Mouse (Mus musculus): ENCODE data around the gene Snrnp35. TPM values are rescaled to one million over a fixed set of nuclear protein-coding genes. Genes with fewer than 3 reads are reported as not detected.

Snrnp35 gene
- polyA plus RNA-seq, 3 experiments from 2014 or later, result 6.5 to 12.1 (median 9.7) TPM

Other genes starting within 250 kb of the Snrnp35 start
- gene Pitpnm2, start 233.4 kb upstream of the Snrnp35 start, polyA plus RNA-seq (2017; shearing (Covaris generic)), result 10 to 100 TPM in 2 of 3 experiments, 1 to 10 TPM in 1; 5.5 to 15.7 (median 11.1) TPM
- gene Mphosph9, start 155.2 kb upstream of the Snrnp35 start, polyA plus RNA-seq (2017; shearing (Covaris generic)), result 10 to 100 TPM; 12.4 to 17.5 (median 15.1) TPM
- gene 2810006K23Rik, start 155.0 kb upstream of the Snrnp35 start, polyA plus RNA-seq (2017; shearing (Covaris generic)), result 10 to 100 TPM; 10.5 to 18.3 (median 11.1) TPM
- gene Cdk2ap1, start 120.1 kb upstream of the Snrnp35 start, polyA plus RNA-seq (2017; shearing (Covaris generic)), result 10 to 100 TPM; 17.2 to 23.8 (median 19.9) TPM
- gene Sbno1, start 57.1 kb upstream of the Snrnp35 start, polyA plus RNA-seq (2017; shearing (Covaris generic)), result 100 to 1,000 TPM; 127 to 199 (median 163) TPM
- gene Kmt5a, start 43.2 kb upstream of the Snrnp35 start, polyA plus RNA-seq (2017; shearing (Covaris generic)), result 10 to 100 TPM; 19.3 to 33.6 (median 23.2) TPM
- 10 to 100 TPM; 56.2 to 88.3 (median 67.1) TPM for gene Rilpl2, start 4.8 kb upstream of the Snrnp35 start, polyA plus RNA-seq (2017; shearing (Covaris generic))
- gene Rilpl1, start 48.3 kb downstream of the Snrnp35 start, polyA plus RNA-seq (2017; shearing (Covaris generic)), result 1 to 10 TPM in 1 of 3 experiments, under 1 TPM in 2; 0.39 to 1.3 (median 0.91) TPM
- gene Tmed2, start 57.6 kb downstream of the Snrnp35 start, polyA plus RNA-seq (2017; shearing (Covaris generic)), result 100 to 1,000 TPM in 1 of 3 experiments, 10 to 100 TPM in 2; 41.3 to 124 (median 59.1) TPM
- 10 to 100 TPM; 14.7 to 22.6 (median 20.1) TPM for gene Ddx55, start 69.7 kb downstream of the Snrnp35 start, polyA plus RNA-seq (2017; shearing (Covaris generic))
- 10 to 100 TPM; 43.2 to 54.2 (median 51.1) TPM for gene Eif2b1, start 96.0 kb downstream of the Snrnp35 start, polyA plus RNA-seq (2017; shearing (Covaris generic))
- gene Gtf2h3, start 96.0 kb downstream of the Snrnp35 start, polyA plus RNA-seq (2017; shearing (Covaris generic)), result 10 to 100 TPM; 59.6 to 62.1 (median 60.8) TPM
- gene Atp6v0a2, start 145.4 kb downstream of the Snrnp35 start, polyA plus RNA-seq (2017; shearing (Covaris generic)), result 10 to 100 TPM; 27.5 to 34.3 (median 30.3) TPM
- gene Dnah10, start 242.0 kb downstream of the Snrnp35 start, polyA plus RNA-seq (2017; shearing (Covaris generic)), result under 1 TPM in 1 of 3 experiments, not detected in 2; 0.05 TPM

All from inflammation-experienced regulatory T-cells, adult 6 months (primary cell).